Mouse (Mus musculus) intestine, embryonic 16.5 days (tissue): ENCODE measurements at regions not wholly inside any gene's neighbourhood (a gene's known extent, or its start where the extent isn't known, plus 50 kb on each side); places are given as distances from the start of the nearest gene placed in this dataset.

Source experiments
- ATAC-seq: fragments of 200-750 bp; cut with Nextera tagmentation; 2 replicates; pipeline ENCODE4 v1.8.0; 2017; ENCODE audit warnings: moderate TSS enrichment, moderate library complexity
- H3K27ac ChIP-seq: fragments of 300-500 bp; sonication (generic); 2 replicates; pipeline ENCODE4 v1.5.1; 2014; ENCODE audit warnings: mild to moderate bottlenecking, low read length
- H3K27me3 ChIP-seq: fragments of 300-500 bp; sonication (generic); replicated peaks from 2 replicates; pipeline ENCODE4 v1.6.1; 2014; ENCODE audit warnings: low read length, control low read depth, mixed read lengths; ENCODE audit not compliant: control insufficient read depth, insufficient read depth
- H3K36me3 ChIP-seq: fragments of 300-500 bp; sonication (generic); 2 replicates; pipeline ENCODE4 v1.6.1; 2014; ENCODE audit warnings: low read length, control low read depth; ENCODE audit not compliant: control insufficient read depth, insufficient read depth
- H3K4me1 ChIP-seq: fragments of 300-500 bp; sonication (generic); 2 replicates; pipeline ENCODE4 v1.6.1; 2014; ENCODE audit warnings: low read length, control low read depth, mixed read lengths; ENCODE audit not compliant: control insufficient read depth, insufficient read depth
- H3K4me2 ChIP-seq: fragments of 300-500 bp; sonication (generic); 2 replicates; pipeline ENCODE4 v1.6.1; 2014; ENCODE audit warnings: low read depth, low read length, control low read depth
- H3K4me3 ChIP-seq: fragments of 300-500 bp; sonication (generic); 2 replicates; pipeline ENCODE4 v1.5.1; 2014; ENCODE audit warnings: mild to moderate bottlenecking, low read length
- H3K9ac ChIP-seq: fragments of 300-500 bp; sonication (generic); 2 replicates; pipeline ENCODE4 v1.6.1; 2014; ENCODE audit warnings: low read depth, low read length
- H3K9me3 ChIP-seq: fragments of 300-500 bp; sonication (generic); 2 replicates; pipeline ENCODE4 v1.6.1; 2016; ENCODE audit warnings: low read length, control low read depth; ENCODE audit not compliant: control insufficient read depth
- WGBS: fragments of 180-500 bp; shearing (Covaris S2); extraction: QIAGEN DNeasy Blood & Tissue Kit; methylation state at CpG from one replicate; pipeline ENCODE4 v1.1.7; 2014; 5-methylcytosine and 5-hydroxymethylcytosine counted together

- Histone ChIP-seq H3K9me3 (no peaks in the 10 kb centered on the region), H3K4me3 (peak overlapping the region; percentile 69), H3K36me3 (no peaks in the 10 kb centered on the region), H3K27me3 (no peaks in the 10 kb centered on the region), H3K4me2 (peak overlapping the region; percentile 54), H3K4me1 (no peaks in the 10 kb centered on the region), H3K9ac (peak overlapping the region; percentile 66), H3K27ac (peak overlapping the region; percentile 65)
- 1% methylated on average over 31 of the region's 31 CpGs for WGBS
- ATAC-seq, result peak; percentile 85
Measured at GRCm38 (mm10) chr2:18586925-18587724, 85.1 kb upstream of the Commd3 start.

- H3K27me3 ChIP-seq, result no peaks in the 10 kb centered on the region
- H3K4me3 ChIP-seq, result no peak overlapping the region
- no peaks in the 10 kb centered on the region for H3K36me3 ChIP-seq
- no peak overlapping the region for H3K4me2 ChIP-seq
- no peak overlapping the region for H3K27ac ChIP-seq
- WGBS, result 57% methylated on average over 9 of the region's 9 CpGs
- H3K9ac ChIP-seq, result no peak overlapping the region
- no peaks in the 10 kb centered on the region for H3K4me1 ChIP-seq
- ATAC-seq, result no peak
- no peaks in the 10 kb centered on the region for H3K9me3 ChIP-seq
Measured at GRCm38 (mm10) chr2:18585564-18586336, 86.4 kb upstream of the Commd3 start.

GRCm38 (mm10) chr2:18558133-18558532, 114.1 kb upstream of the Commd3 start:
- no peaks in the 10 kb centered on the region for H3K27me3 ChIP-seq
- H3K4me2 ChIP-seq, result no peak overlapping the region
- 28% methylated on average over 4 of the region's 4 CpGs for WGBS
- no peak overlapping the region for H3K9ac ChIP-seq
- no peaks in the 10 kb centered on the region for H3K9me3 ChIP-seq
- no peak overlapping the region for H3K4me3 ChIP-seq
- H3K27ac ChIP-seq, result no peak overlapping the region
- H3K36me3 ChIP-seq, result no peaks in the 10 kb centered on the region
- no peaks in the 10 kb centered on the region for H3K4me1 ChIP-seq
- no peak for ATAC-seq

- Histone ChIP-seq H3K27ac (no peak overlapping the region), H3K36me3 (no peaks in the 10 kb centered on the region), H3K9me3 (no peaks in the 10 kb centered on the region), H3K9ac (no peak overlapping the region), H3K4me2 (no peak overlapping the region), H3K4me1 (no peaks in the 10 kb centered on the region), H3K27me3 (no peaks in the 10 kb centered on the region), H3K4me3 (no peak overlapping the region)
- ATAC-seq, result no peak
- WGBS, result 64% methylated on average over 5 of the region's 5 CpGs
Measured at GRCm38 (mm10) chr2:18547964-18548643, 124.1 kb upstream of the Commd3 start.

GRCm38 (mm10) chr2:18524387-18524786, 131.8 kb upstream of the Dnajc1 start:
- Histone ChIP-seq H3K4me2 (no peak overlapping the region), H3K9me3 (no peaks in the 10 kb centered on the region), H3K4me1 (no peaks in the 10 kb centered on the region), H3K27me3 (no peaks in the 10 kb centered on the region), H3K9ac (no peak overlapping the region), H3K27ac (no peak overlapping the region), H3K36me3 (no peaks in the 10 kb centered on the region), H3K4me3 (no peak overlapping the region)
- no peak for ATAC-seq
- 78% methylated on average over 7 of the region's 7 CpGs for WGBS

- no peak overlapping the region for H3K4me2 ChIP-seq
- H3K9me3 ChIP-seq, result no peaks in the 10 kb centered on the region
- H3K27ac ChIP-seq, result no peak overlapping the region
- WGBS, result 75% methylated on average over 3 of the region's 3 CpGs
- H3K36me3 ChIP-seq, result no peaks in the 10 kb centered on the region
- no peak overlapping the region for H3K4me3 ChIP-seq
- no peak overlapping the region for H3K9ac ChIP-seq
- ATAC-seq, result no peak
- no peaks in the 10 kb centered on the region for H3K4me1 ChIP-seq
- no peaks in the 10 kb centered on the region for H3K27me3 ChIP-seq
Measured at GRCm38 (mm10) chr2:18523911-18524310, 131.3 kb upstream of the Dnajc1 start.

- no peaks in the 10 kb centered on the region for H3K9me3 ChIP-seq
- ATAC-seq, result no peak
- no peak overlapping the region for H3K4me2 ChIP-seq
- H3K36me3 ChIP-seq, result no peaks in the 10 kb centered on the region
- no peaks in the 10 kb centered on the region for H3K27me3 ChIP-seq
- no peak overlapping the region for H3K27ac ChIP-seq
- H3K9ac ChIP-seq, result no peak overlapping the region
- no peaks in the 10 kb centered on the region for H3K4me1 ChIP-seq
- no peak overlapping the region for H3K4me3 ChIP-seq
Measured at GRCm38 (mm10) chr2:18513435-18513834, 120.8 kb upstream of the Dnajc1 start.

- Histone ChIP-seq H3K4me1 (no peaks in the 10 kb centered on the region), H3K4me3 (no peak overlapping the region), H3K27ac (no peak overlapping the region), H3K36me3 (no peaks in the 10 kb centered on the region), H3K9ac (no peak overlapping the region), H3K4me2 (no peak overlapping the region), H3K27me3 (no peaks in the 10 kb centered on the region), H3K9me3 (no peaks in the 10 kb centered on the region)
- WGBS, result 91% methylated on average over 1 of the region's 1 CpGs
- ATAC-seq, result no peak
Measured at GRCm38 (mm10) chr2:18509317-18509716, 116.7 kb upstream of the Dnajc1 start.

GRCm38 (mm10) chr2:18473361-18473771, 80.7 kb upstream of the Dnajc1 start:
- Histone ChIP-seq H3K9me3 (no peaks in the 10 kb centered on the region), H3K4me3 (no peak overlapping the region), H3K4me2 (no peak overlapping the region), H3K27ac (no peak overlapping the region), H3K27me3 (no peaks in the 10 kb centered on the region), H3K4me1 (no peaks in the 10 kb centered on the region), H3K36me3 (no peaks in the 10 kb centered on the region), H3K9ac (no peak overlapping the region)
- 41% methylated on average over 3 of the region's 3 CpGs for WGBS
- peak; percentile 33; the same call in 1 of the 2 replicates for ATAC-seq
